Mouse (Mus musculus) embryonic fibroblast, embryonic 13.5 days (primary cell): ENCODE data around the gene Syna.
A peak's percentile ranks its signal among the peaks of the same experiment; 100 is the strongest.

Experiments used
- CTCF ChIP-seq: IDR thresholded peaks from 2 replicates; pipeline ENCODE4 v1.5.1; 2011; ENCODE audit warnings: mild to moderate bottlenecking, control low read depth, low read length, moderate library complexity, borderline replicate concordance; ENCODE audit not compliant: insufficient read depth
- POLR2A ChIP-seq: IDR thresholded peaks from 2 replicates; pipeline ENCODE4 v1.6.1; 2011; ENCODE audit warnings: low read depth, mild to moderate bottlenecking, control low read depth, low read length, moderate library complexity

DNA sequence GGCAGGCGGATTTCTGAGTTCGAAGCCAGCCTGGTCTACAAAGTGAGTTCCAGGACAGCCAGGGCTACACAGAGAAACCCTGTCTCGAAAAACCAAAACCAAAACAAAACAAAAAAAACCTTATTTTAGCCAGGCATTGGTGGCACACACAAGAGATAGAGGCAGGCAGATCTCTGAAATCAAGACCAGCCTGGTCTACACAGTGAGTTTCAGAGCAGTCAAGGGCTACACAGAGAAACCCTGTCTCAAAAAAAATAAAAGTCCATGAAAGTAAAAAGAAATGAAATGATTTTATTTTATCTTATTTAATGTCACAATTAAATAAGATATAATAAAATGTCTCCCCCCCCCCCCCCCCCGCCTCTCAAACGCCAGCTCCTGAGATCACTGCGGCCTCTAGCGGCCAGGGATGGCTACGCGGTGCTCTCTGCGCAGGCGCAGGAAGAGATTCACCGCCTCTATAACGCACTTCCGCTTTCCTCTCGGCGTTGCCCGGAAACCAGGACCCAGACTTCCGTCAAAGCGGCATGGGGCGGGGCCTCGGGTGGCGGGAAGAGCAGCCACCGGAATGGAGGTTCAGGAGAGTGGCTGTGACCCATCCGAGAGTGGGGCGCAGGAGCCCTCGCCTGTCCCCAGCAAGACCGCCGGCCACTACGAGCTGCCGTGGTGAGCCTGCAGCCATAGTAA lies 22.4 kb upstream of the Syna start:
- peak; percentile 73 for TF ChIP-seq POLR2A
- peak; percentile 71; the same call in 1 of the 2 replicates for TF ChIP-seq CTCF
